Mouse (Mus musculus) G1E (cell line): ENCODE data around the gene Nrl. TPM values are rescaled to one million over a fixed set of nuclear protein-coding genes. Genes with fewer than 3 reads are reported as not detected.

Experiments
- ATAC-seq: 2 replicates; pipeline ENCODE4 v1.8.0; 2016; ENCODE audit warnings: mild to moderate bottlenecking; ENCODE audit not compliant: insufficient number of reproducible peaks, poor library complexity, low FRiP score, severe bottlenecking; ENCODE audit errors: extremely low read depth
- DNase-seq: peaks from one replicate; pipeline ENCODE4 v3.0.0; 2012; ENCODE audit warnings: low spot score
- H3K27me3 ChIP-seq: 2 replicates; pipeline ENCODE4 v1.6.1; 2012; ENCODE audit warnings: mild to moderate bottlenecking, low read length, inconsistent platforms; ENCODE audit not compliant: insufficient read depth
- H3K36me3 ChIP-seq: replicated peaks from 2 replicates; pipeline ENCODE3; 2012; ENCODE audit warnings: mild to moderate bottlenecking, inconsistent platforms
- H3K4me1 ChIP-seq: 2 replicates; pipeline ENCODE4 v1.6.1; 2012; ENCODE audit warnings: low read depth, low read length, inconsistent platforms, mixed read lengths; ENCODE audit not compliant: insufficient read depth
- H3K4me3 ChIP-seq: 2 replicates; pipeline ENCODE4 v1.5.1; 2012; ENCODE audit warnings: low read depth, mild to moderate bottlenecking, inconsistent platforms, low read length, moderate library complexity, mixed read lengths
- H3K9me3 ChIP-seq: replicated peaks from 2 replicates; pipeline ENCODE4 v1.6.1; 2012; ENCODE audit warnings: inconsistent platforms
- CTCF ChIP-seq: IDR thresholded peaks from 2 replicates; pipeline ENCODE4 v1.5.1; 2012; ENCODE audit warnings: low read depth, low read length, inconsistent platforms, mixed read lengths
- GATA1 ChIP-seq: IDR thresholded peaks from 2 replicates; pipeline ENCODE4 v1.6.1; 2012; ENCODE audit warnings: borderline replicate concordance, low read length, inconsistent platforms, mixed read lengths
- GATA2 ChIP-seq: IDR thresholded peaks from 2 replicates; pipeline ENCODE4 v1.6.1; 2012; ENCODE audit warnings: low read depth, low read length, inconsistent platforms, borderline replicate concordance
- POLR2AphosphoS5 ChIP-seq: IDR thresholded peaks from 2 replicates; pipeline ENCODE4 v1.6.1; 2012; ENCODE audit warnings: low read depth, low read length, inconsistent platforms; ENCODE audit not compliant: insufficient replicate concordance
- TAL1 ChIP-seq: conservative IDR thresholded peaks from 2 replicates; pipeline ENCODE4 v1.6.1; 2012; ENCODE audit warnings: low read depth, low read length, inconsistent platforms, mixed read lengths
- polyA plus RNA-seq: library from polyadenylated mRNA; stranded (reverse); fragments of >175 nt; gene quantifications from 2 replicates; pipeline ENCODE4 v1.2.3, GENCODE M21; 2012
- total RNA-seq, 2 experiments: library from RNA; stranded (forward) in 1 of 2; stranded (reverse) in 1 of 2; fragments of 200-1000 nt in 1 of 2; fragments of >200 nt in 1 of 2; fragmentation: Nextera tagmentation in 1 of 2; gene quantifications; 2 replicates each; pipeline ENCODE4 v1.2.3; 2014 to 2017

The Nrl gene
- total and polyA plus RNA-seq, 3 experiments: 0.27 TPM; not detected in 2

GRCm38 (mm10) chr14:55560202-55561073 lies 35.7 kb upstream of the Nrl start, which contains the start of gene A730061H03Rik:
Gene A730061H03Rik (minus strand): TSS chr14:55560406.
- TF ChIP-seq POLR2AphosphoS5: peak; percentile 58; the same call in 1 of the 2 replicates
- no peak for TF ChIP-seq TAL1
- H3K4me3 ChIP-seq: peak within 1 kb of the TSS; percentile 84
- H3K36me3 ChIP-seq: peaks cover 43% of the 10 kb centered on the region
- DNase-seq (peak; percentile 98), ATAC-seq (peak; percentile 81)
- H3K9me3 ChIP-seq: no peaks in the 10 kb centered on the region
- no peaks in the 10 kb centered on the region for H3K27me3 ChIP-seq
- peaks cover 50% of the 10 kb centered on the region for H3K4me1 ChIP-seq

GRCm38 (mm10) chr14:55559799-55560201 lies 35.0 kb upstream of the Nrl start, which contains the start of gene Dcaf11:
Gene Dcaf11 (plus strand): TSS chr14:55560006.
- H3K36me3 ChIP-seq: peaks cover 37% of the 10 kb centered on the region
- ATAC-seq (0 out of 2 replicates have a peak, but pooled peaks have one; percentile 18), DNase-seq (peak; percentile 72)
- no peaks in the 10 kb centered on the region for H3K9me3 ChIP-seq
- H3K4me3 ChIP-seq: peak within 1 kb of the TSS; percentile 84
- TF ChIP-seq POLR2AphosphoS5 (no peak), GATA1 (no peak), GATA2 (no peak), CTCF (no peak), TAL1 (no peak)
- no peaks in the 10 kb centered on the region for H3K27me3 ChIP-seq
- H3K4me1 ChIP-seq: peaks cover 54% of the 10 kb centered on the region

GRCm38 (mm10) chr14:55558740-55559448 lies 34.1 kb upstream of the Nrl start:
- peaks cover 61% of the 10 kb centered on the region for H3K4me1 ChIP-seq
- peak; percentile 19; the same call in 1 of the 2 replicates for ATAC-seq

GRCm38 (mm10) chr14:55557587-55557986 lies 32.8 kb upstream of the Nrl start:
- Histone ChIP-seq H3K4me1 (peaks cover 58% of the 10 kb centered on the region), H3K4me3 (no peak overlapping the region; the same call in 1 of the 2 replicates), H3K9me3 (no peaks in the 10 kb centered on the region), H3K27me3 (no peaks in the 10 kb centered on the region), H3K36me3 (peaks cover 15% of the 10 kb centered on the region)
- DNase-seq (no peak), ATAC-seq (no peak)
- TF ChIP-seq POLR2AphosphoS5 (no peak), TAL1 (no peak), GATA1 (no peak), GATA2 (no peak), CTCF (no peak)

More at GRCm38 (mm10) chr14:55558740-55559448, 34.1 kb upstream of the Nrl start:
- TF ChIP-seq TAL1 (peak; percentile 83), GATA1 (no peak)
- DNase-seq: peak; percentile 29
- H3K27me3 ChIP-seq: no peaks in the 10 kb centered on the region
- H3K4me3 ChIP-seq: peak overlapping the region; percentile 84
- H3K36me3 ChIP-seq: peaks cover 28% of the 10 kb centered on the region
- no peaks in the 10 kb centered on the region for H3K9me3 ChIP-seq

- DNase-seq (peak; percentile 72), ATAC-seq (no peak)
- Histone ChIP-seq H3K4me1 (peaks cover 57% of the 10 kb centered on the region), H3K27me3 (no peaks in the 10 kb centered on the region), H3K9me3 (no peaks in the 10 kb centered on the region), H3K4me3 (no peak overlapping the region), H3K36me3 (peaks cover 10% of the 10 kb centered on the region)
- TF ChIP-seq CTCF (peak; percentile 43; the same call in 1 of the 2 replicates), TAL1 (no peak)
These were observed 32.2 kb upstream of the Nrl start for GRCm38 (mm10) chr14:55557003-55557402.

GRCm38 (mm10) chr14:55555788-55556187 lies 31.0 kb upstream of the Nrl start:
- no peaks in the 10 kb centered on the region for H3K27me3 ChIP-seq
- DNase-seq (no peak), ATAC-seq (no peak)
- TF ChIP-seq TAL1 (no peak), POLR2AphosphoS5 (no peak), GATA2 (no peak), CTCF (no peak), GATA1 (no peak)
- peaks cover 45% of the 10 kb centered on the region for H3K4me1 ChIP-seq
- no peaks in the 10 kb centered on the region for H3K9me3 ChIP-seq
- H3K36me3 ChIP-seq: peaks cover 4% of the 10 kb centered on the region
- H3K4me3 ChIP-seq: no peak overlapping the region
